Mouse (Mus musculus) C2C12 (cell line): Measurements from ENCODE around the gene Spire2. TPM values are rescaled to one million over a fixed set of nuclear protein-coding genes. Genes with fewer than 3 reads are reported as not detected.
A peak's percentile ranks its signal among the peaks of the same experiment; 100 is the strongest.

Experiments
- H3K27me3 ChIP-seq: one replicate; pipeline ENCODE4 v1.6.1; 2011; ENCODE audit not compliant: control insufficient read depth, insufficient read depth, insufficient read length
- H3K36me3 ChIP-seq: one replicate; pipeline ENCODE4 v1.6.1; 2011; ENCODE audit not compliant: control insufficient read depth, insufficient read depth
- H3K4me3 ChIP-seq: one replicate; pipeline ENCODE4 v1.5.1; 2011; ENCODE audit warnings: mild to moderate bottlenecking, control low read depth; ENCODE audit not compliant: poor library complexity, insufficient read depth, severe bottlenecking
- H3K79me2 ChIP-seq: one replicate; pipeline ENCODE4 v1.6.1; 2011; ENCODE audit not compliant: control insufficient read depth, insufficient read depth
- H3K79me3 ChIP-seq: one replicate; pipeline ENCODE4 v1.6.1; 2011; ENCODE audit warnings: low read depth, control low read depth
- H3ac ChIP-seq: one replicate; pipeline ENCODE3; 2011; ENCODE audit warnings: low read depth; ENCODE audit not compliant: control insufficient read depth, insufficient read length
- CEBPB ChIP-seq: IDR thresholded peaks from one replicate; pipeline ENCODE4 v1.6.1; 2011; ENCODE audit warnings: low read depth, mild to moderate bottlenecking, control low read depth, moderate library complexity
- CTCF ChIP-seq: IDR thresholded peaks from one replicate; pipeline ENCODE4 v1.5.1; 2011; ENCODE audit not compliant: control insufficient read depth, insufficient read depth, insufficient read length
- FOSL1 ChIP-seq: IDR thresholded peaks from one replicate; pipeline ENCODE4 v1.8.0; 2011; ENCODE audit warnings: mild to moderate bottlenecking, low read length; ENCODE audit not compliant: poor library complexity, insufficient read depth, severe bottlenecking
- MAX ChIP-seq: IDR thresholded peaks from one replicate; pipeline ENCODE4 v1.6.1; 2011; ENCODE audit warnings: mild to moderate bottlenecking, control low read depth
- MYOD1 ChIP-seq: IDR thresholded peaks from one replicate; pipeline ENCODE4 v1.6.1; 2011; ENCODE audit warnings: low read depth; ENCODE audit not compliant: control insufficient read depth, insufficient read length
- MYOG ChIP-seq: IDR thresholded peaks from one replicate; pipeline ENCODE4 v1.6.1; 2011; ENCODE audit not compliant: control insufficient read depth, insufficient read length; ENCODE audit errors: extremely low read depth
- USF1 ChIP-seq: IDR thresholded peaks from one replicate; pipeline ENCODE4 v1.6.1; 2011; ENCODE audit warnings: low read depth, mild to moderate bottlenecking, control low read depth, moderate library complexity
- polyA plus RNA-seq: library from polyadenylated mRNA; unstranded; fragments of >200 nt; fragmentation: generic; extraction: Trizol; gene quantifications from one replicate; pipeline ENCODE4 v1.2.1, GENCODE M21; 2012; ENCODE audit warnings: missing spikeins

Spire2 gene
- polyA plus RNA-seq, 1 experiment = 5.1 TPM

- TF ChIP-seq CTCF = no peak
- TF ChIP-seq MYOG = no peak
- TF ChIP-seq CEBPB = no peak
- TF ChIP-seq MYOD1 = no peak
- TF ChIP-seq MAX = no peak
- TF ChIP-seq USF1 = no peak
- TF ChIP-seq FOSL1 = no peak
- peaks cover 66% of the 10 kb centered on the region for H3K79me2 ChIP-seq
- H3K4me3 ChIP-seq = no peak overlapping the region
- H3K27me3 ChIP-seq = no peaks in the 10 kb centered on the region
- peaks cover 49% of the 10 kb centered on the region for H3K79me3 ChIP-seq
- no peak overlapping the region for H3ac ChIP-seq
- H3K36me3 ChIP-seq = peaks cover 16% of the 10 kb centered on the region
These were observed 43.2 kb downstream of the Spire2 start for GRCm38 (mm10) chr8:123375701-123376100.

DNA sequence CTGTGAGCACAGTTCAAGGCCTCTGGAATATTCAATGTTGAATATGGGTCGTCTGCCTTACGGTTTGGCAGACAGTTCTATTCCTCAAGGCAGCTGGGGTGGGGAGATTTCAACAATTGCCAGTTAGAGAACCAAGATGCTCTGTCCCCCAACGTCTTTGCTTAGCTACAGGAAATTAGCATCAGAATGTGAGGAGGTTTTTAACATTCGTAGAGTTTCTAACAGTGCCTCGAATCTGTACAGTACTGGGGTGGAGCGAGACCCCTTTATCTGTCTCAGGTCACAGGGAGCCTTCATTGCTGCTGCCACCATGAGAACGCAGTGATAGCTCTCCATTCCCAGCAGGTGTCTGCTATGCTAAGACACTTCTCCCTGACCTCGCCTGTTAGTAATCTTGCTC, 43.6 kb downstream of the Spire2 start:
- Histone ChIP-seq H3K36me3 (peaks cover 20% of the 10 kb centered on the region), H3K79me2 (peaks cover 70% of the 10 kb centered on the region), H3K27me3 (no peaks in the 10 kb centered on the region), H3K4me3 (no peak overlapping the region), H3K79me3 (peaks cover 51% of the 10 kb centered on the region), H3ac (no peak overlapping the region)
- TF ChIP-seq USF1 (no peak), CTCF (no peak), CEBPB (no peak)

- Histone ChIP-seq H3ac (no peak overlapping the region), H3K27me3 (no peaks in the 10 kb centered on the region), H3K36me3 (peaks cover 62% of the 10 kb centered on the region), H3K79me3 (peaks cover 29% of the 10 kb centered on the region), H3K4me3 (no peak overlapping the region), H3K79me2 (peaks cover 47% of the 10 kb centered on the region)
- no peak for TF ChIP-seq MAX
- TF ChIP-seq USF1 = no peak
- no peak for TF ChIP-seq MYOG
- TF ChIP-seq CEBPB = no peak
- TF ChIP-seq CTCF = no peak
- TF ChIP-seq MYOD1 = no peak
- no peak for TF ChIP-seq FOSL1
These were observed 49.2 kb downstream of the Spire2 start for GRCm38 (mm10) chr8:123381711-123382110.

DNA sequence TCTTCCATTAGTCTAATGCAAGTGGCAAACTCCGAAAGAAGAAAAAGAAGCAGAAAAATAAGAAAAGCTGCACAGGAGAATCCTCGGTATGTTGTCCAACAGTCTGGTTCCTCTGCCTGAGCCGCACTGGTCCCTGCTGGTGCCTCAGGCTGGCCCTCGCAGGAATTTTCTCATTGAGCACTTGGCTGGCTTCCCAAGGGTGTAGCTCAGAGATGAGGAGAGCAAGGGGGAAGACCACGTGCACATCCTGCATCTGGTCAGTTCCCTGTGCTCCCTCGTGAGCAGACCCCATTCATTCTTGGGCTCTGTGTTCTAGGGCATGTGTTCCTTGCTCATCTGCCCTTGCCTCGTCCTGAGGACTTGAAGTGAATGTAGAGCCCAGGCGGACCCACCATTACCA, 50.0 kb downstream of the Spire2 start:
- H3K79me3 ChIP-seq = peaks cover 24% of the 10 kb centered on the region
- H3K79me2 ChIP-seq = peaks cover 39% of the 10 kb centered on the region
- peaks cover 62% of the 10 kb centered on the region for H3K36me3 ChIP-seq
- no peaks in the 10 kb centered on the region for H3K27me3 ChIP-seq
- TF ChIP-seq MYOG (no peak), USF1 (no peak), CEBPB (no peak), FOSL1 (no peak), MYOD1 (no peak), MAX (no peak), CTCF (no peak)
- no peak overlapping the region for H3K4me3 ChIP-seq
- H3ac ChIP-seq = no peak overlapping the region

- H3K36me3 ChIP-seq = peaks cover 81% of the 10 kb centered on the region
These were observed 52.5 kb downstream of the Spire2 start for GRCm38 (mm10) chr8:123384883-123385540.

DNA sequence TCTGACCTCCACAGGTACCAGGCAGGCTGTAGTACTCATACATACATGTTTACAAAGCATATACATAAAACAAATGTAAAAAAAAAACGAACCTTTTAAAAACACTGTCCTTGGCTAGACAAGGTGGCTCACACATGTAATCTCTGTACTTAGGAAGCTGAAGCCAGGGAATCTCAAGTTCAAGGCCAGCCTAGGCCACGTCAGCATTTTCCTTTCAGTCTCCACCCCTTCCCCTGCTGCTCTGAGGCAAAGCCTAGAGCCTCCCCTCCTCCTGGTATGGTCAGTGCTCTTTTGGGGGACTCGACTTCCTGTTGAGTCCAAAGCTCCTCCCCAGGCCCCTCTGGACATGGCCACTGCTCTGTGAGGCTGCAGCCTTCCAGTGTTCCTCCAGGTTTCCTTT, 54.5 kb downstream of the Spire2 start:
- Histone ChIP-seq H3K79me3 (no peaks in the 10 kb centered on the region), H3K4me3 (no peak overlapping the region), H3ac (no peak overlapping the region), H3K27me3 (no peaks in the 10 kb centered on the region), H3K79me2 (no peaks in the 10 kb centered on the region), H3K36me3 (peaks cover 94% of the 10 kb centered on the region)
- no peak for TF ChIP-seq MYOD1
- TF ChIP-seq CTCF = no peak
- no peak for TF ChIP-seq MYOG
- no peak for TF ChIP-seq MAX
- no peak for TF ChIP-seq CEBPB
- TF ChIP-seq FOSL1 = no peak
- no peak for TF ChIP-seq USF1

More at GRCm38 (mm10) chr8:123384883-123385540, 52.5 kb downstream of the Spire2 start:
- Histone ChIP-seq H3ac (no peak overlapping the region), H3K79me2 (peaks cover 19% of the 10 kb centered on the region), H3K27me3 (no peaks in the 10 kb centered on the region), H3K79me3 (peaks cover 10% of the 10 kb centered on the region), H3K4me3 (no peak overlapping the region)
- TF ChIP-seq CEBPB (no peak), MYOG (no peak), FOSL1 (no peak), MAX (no peak), CTCF (peak; percentile 25), USF1 (no peak), MYOD1 (no peak)
